Mouse (Mus musculus): ENCODE data around the gene Arhgef10l. TPM values are rescaled to one million over a fixed set of nuclear protein-coding genes. Genes with fewer than 3 reads are reported as not detected.
A peak's percentile ranks its signal among the peaks of the same experiment; 100 is the strongest.

Gene Arhgef10l
- total RNA-seq, 2 experiments from 2014 or later = 30.2 to 37.8 TPM

DNA sequence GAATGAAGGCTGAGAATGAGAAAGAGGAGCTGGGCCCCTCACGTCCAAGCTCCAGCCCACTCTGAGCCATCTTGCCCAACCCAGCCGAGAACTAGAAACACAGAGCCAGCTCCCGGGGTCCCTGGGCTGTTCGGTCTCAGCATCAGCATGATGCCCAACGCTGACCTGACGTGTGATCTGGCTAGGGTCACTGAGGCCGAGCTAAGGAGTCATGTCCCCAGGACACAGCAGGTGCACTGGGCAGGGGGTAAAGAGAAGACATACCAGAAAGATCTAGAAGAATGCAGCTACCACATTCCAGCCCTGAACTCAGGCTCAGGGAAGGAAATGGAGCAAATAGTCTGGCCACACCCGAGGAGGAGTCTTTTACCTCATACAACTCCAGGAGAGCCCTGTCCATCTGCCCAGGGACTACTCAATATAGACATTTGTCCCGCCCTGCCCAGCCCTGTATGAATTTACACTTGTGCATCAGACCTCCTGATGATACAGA is 57.5 kb downstream of the Arhgef10l start:
- no peak for DNase-seq (ENCODE audit: low spot score in 2 of 2)

DNA sequence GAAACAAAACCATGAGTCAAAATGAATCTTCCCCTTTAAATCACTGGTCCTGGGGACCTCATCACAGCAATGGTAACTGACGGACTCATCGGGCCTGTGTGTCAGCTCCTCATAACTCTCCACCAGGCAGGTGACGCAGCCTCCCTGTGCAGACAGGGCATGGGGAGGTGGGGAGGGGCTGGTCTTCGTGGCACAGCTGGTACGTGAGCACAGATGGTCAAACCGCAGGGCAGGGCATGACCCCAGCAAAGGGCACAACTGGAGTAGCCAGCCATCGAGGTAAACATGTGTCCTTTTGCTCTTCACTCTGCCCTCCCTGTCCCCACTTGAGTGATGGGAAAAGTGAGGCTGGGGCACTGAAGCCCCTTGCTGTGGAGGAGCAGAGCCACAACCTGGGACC is 59.0 kb downstream of the Arhgef10l start:
- DNase-seq (ENCODE audit: low spot score in 2 of 2) = no peak

DNA sequence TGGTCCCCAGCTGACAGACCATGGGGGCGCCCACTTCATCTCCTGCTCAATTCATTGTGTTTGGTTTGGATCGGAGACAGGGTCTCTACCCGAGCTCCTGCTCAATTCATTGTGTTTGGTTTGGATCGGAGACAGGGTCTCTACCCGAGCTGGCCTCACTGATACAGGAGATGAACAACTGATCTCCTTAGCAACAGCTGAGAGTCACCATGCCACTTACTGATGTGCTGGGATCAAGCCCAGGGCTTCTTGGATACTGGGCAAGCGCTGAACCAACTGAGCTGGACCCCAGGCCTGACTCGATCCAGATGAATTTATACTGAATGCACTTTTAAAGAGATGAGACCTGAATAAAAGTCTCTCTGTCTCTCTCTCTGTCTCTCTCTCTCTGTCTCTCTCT is 59.6 kb downstream of the Arhgef10l start:
- no peak for DNase-seq (ENCODE audit: low spot score in 2 of 2)

DNA sequence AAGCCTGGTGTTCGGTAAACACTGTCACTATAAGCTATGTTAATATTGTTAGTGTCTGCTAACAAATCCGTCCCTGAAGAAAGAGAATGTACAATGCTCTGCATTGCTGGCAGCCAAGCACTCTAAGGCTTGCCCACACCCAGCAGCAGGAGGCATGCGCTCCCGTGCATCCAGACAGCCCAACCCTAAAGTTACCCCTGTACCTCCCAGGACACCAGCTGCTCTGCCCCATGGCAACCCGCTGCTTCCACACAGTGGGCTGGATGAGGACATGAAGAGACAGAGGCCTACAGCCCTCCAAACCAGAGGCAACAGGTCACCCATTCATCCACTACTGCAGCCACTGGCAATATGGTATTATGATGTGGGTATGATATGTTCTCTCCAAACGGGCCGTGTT is 60.0 kb downstream of the Arhgef10l start:
- DNase-seq (ENCODE audit: low spot score in 2 of 2) = no peak

DNA sequence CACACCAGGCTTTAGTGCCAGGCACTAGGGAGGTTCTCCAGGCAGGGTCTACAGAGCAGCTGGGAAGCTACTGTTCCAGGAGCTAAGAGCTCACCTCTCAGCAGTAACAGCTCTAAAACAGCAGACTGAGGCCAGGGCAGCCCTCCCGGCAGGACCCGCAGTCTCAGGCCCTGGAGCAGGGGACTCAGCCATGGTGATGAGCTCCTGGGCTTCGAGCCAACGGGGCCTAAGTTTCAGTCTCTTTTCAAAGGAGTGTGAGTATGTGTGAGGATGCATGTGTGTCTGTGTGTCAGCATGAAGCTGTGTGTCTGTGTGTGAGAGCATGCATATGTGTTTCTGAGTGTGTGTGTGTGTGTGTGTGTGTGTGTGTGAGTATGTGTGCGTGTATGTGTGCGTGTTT is 60.6 kb downstream of the Arhgef10l start:
- DNase-seq (ENCODE audit: low spot score in 2 of 2) = no peak

DNA sequence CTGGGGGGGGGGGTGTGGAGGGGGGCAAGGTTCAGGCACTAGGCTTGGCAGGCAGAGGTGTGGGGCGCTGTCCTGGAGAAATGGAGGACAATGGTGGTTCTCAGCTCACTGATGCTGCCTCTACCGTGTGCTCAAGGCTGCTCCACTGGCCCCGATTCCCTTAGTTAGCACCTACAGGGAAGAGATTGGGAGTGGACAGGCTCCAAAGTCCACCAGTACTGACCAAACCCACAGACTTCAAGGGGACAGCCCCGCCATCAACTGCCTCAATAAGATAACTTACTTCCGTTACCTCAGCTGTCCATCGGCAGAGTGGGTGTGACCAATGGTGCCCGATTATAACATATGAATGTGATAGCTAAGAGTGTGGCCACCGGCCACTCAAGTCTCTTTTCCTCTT is 61.3 kb downstream of the Arhgef10l start:
- no peak for DNase-seq (ENCODE audit: low spot score in 2 of 2)

DNA sequence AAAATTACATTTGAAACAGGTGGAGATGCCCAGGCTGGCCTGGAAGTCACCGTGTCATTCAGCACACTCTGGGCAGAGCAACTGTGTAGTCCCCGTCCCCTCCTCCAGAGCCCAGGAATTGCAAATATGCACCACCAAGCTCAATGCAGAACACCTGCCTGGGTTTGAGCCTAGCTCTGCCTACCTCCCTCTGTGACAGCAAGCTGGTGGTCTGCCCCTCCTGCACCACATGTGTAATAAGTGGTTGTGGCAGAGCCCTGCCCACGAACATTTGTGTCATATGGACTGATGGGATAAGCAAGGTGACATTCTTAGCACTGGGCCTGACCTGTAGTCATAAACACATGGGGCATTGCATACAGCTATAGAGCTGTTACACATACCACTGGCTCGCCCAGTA is 63.8 kb downstream of the Arhgef10l start:
- no peak for DNase-seq (ENCODE audit: low spot score in 2 of 2)

DNA sequence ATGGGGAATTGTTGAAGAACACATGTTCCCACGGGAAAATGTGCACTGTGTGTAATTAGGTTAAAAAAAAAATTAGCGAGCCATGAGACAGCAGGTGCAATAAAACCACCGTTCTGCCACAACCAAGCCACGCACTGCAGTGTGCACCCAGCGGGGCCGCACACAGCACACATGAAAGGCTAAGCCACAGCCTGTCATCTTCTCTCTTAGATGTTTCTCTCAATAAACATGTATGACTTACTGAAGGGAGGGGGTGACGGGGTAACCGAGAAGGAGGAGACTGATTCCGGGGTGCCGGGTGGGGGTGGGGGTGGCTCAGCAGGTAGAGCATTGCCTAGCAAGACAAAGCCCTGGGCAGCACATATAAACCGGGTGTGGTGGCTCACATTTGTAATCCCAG is 64.7 kb downstream of the Arhgef10l start:
- no peak for DNase-seq (ENCODE audit: low spot score in 2 of 2)

DNA sequence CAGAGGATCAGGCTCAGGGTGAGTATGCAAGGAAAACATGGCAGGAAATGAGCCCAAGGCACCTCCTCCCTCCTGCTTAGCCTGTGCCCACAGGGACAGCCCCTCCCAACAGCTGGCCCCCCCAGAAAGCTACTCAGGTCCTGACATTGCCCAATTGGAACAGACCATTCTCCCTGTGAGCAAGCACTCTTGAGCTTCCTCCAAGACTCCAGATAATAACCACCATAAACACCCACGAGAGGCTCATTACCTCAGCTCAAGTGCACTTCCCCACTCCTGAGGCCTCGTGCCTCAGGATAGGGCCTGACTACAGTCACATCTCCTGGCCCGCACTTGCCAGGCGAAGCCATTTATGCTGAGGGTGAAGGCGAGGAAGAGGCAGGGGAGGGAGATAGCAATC is 67.0 kb downstream of the Arhgef10l start:
- no peak for DNase-seq (ENCODE audit: low spot score in 2 of 2)

DNA sequence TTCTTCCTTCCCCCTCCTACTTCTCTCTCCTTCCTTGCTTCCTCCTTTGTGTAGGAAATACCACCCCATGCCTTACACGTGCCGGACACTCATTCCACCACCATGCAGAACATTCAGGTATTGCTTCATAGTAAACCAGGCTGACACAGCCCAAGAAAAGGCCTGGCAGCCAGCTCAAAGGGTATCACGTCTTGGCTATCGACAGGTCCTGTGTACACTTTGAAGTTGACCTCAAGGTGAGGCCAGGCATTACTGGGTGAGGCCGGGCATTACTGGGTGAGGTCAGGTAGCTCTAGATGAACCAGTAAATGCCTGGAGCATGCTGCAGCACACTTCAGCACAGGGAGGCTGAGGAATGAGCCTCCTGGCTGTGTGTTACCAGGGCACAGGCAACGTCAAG is 67.9 kb downstream of the Arhgef10l start:
- no peak for DNase-seq (ENCODE audit: low spot score in 2 of 2)

DNA sequence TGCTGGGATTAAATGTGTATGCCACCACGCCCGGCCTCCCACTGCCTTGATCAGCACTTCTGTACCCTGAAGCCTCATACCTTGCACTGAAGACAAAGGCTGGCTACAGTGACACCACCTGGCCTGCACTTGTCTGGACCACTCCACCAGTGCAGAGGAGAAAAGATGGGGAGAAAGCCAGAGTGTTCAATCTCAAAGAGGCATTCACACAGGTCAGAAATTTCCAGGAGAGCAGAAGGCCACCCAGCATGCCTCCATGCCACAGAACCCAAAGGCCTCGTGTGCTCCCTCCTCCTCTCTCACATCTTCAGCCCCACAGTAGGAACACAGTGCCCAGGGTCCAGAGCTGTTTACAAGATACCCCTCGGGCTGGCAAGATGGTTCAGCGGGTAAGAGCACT is 68.4 kb downstream of the Arhgef10l start:
- no peak for DNase-seq (ENCODE audit: low spot score in 2 of 2)

DNA sequence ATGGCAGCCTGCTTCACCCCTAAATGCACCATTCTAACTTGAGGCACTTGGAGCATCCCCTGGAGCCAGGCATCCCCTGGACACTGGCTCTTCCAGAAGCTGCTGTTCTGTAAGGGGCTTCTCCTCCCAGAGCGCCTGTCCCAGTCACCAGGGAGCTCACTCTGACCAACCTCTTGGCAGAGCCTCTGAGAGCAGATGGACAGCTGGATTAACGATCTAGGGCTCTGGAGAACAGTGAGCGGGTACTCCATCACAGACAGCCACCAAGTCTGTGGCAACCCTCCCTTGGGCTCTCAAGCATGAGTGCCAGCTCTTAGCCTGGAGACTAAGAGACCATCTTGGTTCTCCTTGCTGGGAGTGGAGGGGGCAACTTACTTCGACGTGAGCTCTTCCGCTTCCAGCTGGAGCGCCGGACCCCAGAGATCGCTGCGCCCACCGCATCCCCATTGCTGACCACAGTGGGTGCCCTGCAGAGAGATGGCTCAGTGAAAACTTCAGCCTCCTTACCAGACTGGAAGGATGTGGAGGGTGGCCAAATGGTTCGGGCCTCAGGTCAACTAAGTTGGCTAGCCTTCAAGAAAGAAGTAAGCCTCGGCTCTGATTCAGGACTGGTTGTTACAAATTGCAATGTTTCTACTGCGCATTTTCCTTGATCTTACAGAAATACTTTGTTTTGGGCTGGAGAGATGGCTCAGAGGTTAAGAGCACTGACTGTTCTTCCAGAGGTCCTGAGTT is 71.9 kb downstream of the Arhgef10l start:
- DNase-seq (ENCODE audit: low spot score in 2 of 2) = no peak

DNA sequence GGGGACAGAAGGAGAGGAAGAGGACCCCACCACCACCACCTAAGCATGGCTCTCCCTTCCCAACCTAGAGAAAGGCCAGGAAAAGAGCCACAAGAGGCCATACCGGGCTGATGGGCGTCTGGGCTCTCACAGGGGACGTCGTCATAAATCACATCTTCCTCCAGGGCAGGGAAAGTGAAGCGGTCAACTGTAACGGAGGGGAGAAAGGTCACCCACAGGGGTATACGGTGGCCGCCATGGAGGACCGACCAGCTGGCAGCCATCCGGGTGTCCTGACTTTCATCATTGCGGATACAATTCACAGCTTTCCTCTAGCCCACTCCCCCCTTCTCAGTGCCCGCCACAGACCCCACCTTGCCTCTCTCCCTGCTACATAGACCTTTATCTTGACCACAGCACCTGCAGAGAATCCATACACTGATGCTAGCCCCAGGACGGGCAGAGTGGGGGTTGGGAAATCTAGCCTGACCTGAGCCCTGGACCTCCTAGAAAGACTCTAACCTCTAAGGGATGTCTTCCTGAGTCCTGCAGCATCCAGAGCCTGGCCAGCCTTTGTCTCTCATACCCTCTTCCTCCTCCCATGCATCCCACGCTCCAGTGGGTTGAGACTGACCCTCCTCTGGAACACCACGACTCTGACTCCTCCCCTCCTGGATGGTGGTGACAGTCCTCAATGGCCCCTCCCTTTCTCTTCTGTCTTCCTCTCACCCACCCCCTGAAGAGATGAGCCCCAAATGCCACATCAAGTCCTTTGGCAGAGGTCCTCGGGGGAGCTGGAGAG is 72.6 kb downstream of the Arhgef10l start:
- no peak for DNase-seq (ENCODE audit: low spot score in 2 of 2)

DNA sequence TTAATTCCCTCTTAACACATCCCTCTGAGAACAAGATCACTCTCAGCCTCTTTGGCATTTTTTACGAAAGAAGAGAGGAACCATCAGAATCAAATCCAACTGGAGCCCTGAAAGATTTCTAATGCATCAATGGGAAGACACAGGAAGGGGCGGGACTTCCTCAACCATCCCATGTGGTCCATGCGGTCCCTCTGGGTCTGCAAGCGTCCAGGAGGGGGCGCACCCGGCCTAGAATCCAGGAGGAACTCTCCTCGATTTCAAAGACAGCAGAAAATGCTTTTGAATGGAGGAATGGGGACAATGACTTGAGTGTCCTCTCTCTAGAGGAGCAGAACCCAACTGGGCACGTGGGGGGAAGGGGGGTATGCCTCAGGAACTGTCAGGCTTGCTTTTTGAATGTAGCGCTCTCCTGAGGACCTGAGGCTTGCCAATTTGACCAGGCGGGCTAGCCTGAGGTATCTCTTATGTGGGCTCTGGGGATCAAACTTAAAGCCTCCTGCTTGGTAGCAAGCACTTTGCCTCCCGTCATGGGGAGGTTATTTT is 73.5 kb downstream of the Arhgef10l start:
- peak; percentile 73 to 80 for DNase-seq (ENCODE audit: low spot score in 2 of 2)

DNA sequence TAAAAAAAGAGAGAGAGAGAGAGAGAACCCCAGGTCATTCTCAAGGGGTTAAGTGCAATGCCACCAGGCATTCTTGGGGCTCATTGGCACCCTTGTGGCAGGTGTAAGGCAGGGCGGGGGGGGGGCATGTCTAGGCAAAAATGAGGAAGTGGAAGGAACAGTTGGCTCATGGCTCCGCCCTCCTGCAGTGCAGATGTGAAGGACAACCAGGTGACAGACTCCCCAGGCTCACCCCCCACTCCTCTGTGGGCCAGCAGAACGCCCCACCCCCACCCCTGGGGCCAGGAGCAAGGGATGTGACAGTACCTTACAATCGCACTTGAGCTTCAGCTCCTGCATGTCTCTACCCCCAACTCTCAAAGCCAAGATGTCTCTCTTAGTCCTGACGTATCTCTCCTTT is 79.3 kb downstream of the Arhgef10l start:
- no peak for DNase-seq (ENCODE audit: low spot score in 2 of 2)

DNA sequence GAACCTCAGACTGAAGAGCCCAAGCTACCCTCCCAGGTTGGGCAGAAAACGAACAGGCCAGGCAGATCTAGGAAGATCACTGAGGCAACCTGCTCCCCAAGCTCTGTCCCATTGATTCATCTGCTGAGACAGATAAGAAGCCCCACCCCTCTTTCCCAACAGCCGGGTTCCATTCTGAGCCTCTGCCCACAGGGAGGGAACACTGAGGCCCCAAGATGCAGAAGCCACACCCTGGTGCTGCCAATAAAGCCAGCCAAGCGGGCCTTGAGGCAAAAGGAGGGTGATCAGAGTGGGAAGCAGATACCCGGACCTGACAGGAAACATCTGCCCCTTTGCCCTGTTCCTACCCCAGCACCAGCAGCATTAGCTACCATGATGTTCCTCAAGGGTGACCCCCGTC is 81.6 kb downstream of the Arhgef10l start:
- no peak for DNase-seq (ENCODE audit: low spot score in 2 of 2)

DNA sequence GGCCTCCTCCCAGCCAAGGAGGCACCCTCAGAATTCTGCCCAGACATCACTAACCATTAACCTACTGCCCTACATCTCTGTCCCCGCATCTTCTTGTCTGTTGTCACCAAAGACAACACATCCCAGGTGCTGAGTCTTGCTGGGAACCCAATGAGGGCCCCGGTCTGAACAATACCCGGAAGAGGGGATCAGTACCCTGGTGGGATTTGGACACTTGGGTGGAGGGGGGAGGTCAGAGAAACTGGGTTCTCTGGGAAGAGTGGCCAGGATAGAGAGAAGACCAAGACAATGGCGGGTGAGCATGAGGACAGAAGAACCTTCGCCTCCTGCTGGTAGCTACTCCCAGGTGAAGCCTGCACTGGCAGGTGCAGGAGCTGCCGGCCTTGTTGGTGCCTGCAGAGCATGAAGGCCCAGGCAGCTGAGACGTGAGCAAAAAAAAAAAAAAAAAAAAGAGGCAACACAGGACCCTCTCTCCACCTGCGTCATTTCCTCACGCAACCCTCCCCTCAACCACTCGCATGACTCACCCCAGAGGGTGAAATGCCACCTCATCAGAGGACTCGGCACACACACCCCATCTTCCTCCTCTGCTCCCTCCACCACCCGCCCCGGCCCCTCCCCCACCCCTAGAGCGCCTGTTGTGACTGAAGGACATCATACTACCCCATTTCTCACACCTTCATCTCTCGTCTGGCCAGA is 83.3 kb downstream of the Arhgef10l start:
- no peak for DNase-seq (ENCODE audit: low spot score in 2 of 2)

DNA sequence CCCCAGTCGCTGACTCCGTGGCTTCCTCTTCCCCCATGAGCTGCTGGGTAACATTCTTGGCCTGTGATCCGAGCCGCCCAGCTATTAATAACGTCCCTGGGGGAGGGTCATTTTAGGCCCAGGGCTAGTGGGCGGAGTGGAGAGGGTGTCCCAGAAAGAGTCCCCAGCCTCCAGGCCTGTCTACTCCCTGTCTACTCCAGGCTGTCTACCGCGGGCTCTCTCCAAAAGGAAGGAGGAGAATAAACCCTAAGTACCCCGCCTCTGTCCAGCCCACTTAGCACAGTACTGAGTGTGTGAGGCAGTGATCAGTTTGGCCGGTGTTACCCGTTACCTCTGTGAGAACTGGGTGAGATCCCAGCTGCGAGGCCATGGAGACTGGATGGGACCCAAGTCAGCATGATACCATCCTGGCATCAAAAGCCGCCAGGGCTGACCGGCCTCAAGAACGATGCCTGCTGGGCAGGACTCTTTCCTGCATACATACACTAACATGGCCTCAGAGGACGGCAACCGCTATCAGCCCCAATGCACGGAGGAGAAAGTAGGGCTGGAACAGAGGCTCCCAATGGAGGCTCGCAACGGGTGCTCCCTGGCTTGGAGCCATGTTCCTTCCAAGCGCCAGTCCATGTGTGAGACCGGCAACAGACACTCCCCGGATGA is 84.0 kb downstream of the Arhgef10l start:
- DNase-seq (ENCODE audit: low spot score in 2 of 2) = no peak

DNA sequence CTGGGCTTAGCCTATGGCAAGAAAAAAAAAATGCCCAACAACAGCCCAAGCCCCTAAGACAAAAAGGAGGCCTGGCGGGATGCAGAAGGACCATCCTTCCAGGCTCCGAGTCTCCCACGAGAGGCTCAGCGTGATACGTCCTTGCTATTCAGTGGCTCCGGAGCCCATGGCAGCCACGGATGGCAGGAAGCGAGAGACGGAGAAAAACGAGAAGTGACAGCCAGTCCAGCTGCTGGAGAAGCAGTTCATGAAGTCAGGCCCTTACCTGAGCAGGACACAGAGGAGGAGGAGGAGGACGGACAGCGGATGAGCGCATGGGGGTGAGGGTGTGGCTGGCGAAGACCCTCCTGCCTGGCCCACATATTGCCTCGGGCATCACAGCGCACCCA is 84.5 kb downstream of the Arhgef10l start:
- DNase-seq (ENCODE audit: low spot score in 2 of 2) = no peak

DNA sequence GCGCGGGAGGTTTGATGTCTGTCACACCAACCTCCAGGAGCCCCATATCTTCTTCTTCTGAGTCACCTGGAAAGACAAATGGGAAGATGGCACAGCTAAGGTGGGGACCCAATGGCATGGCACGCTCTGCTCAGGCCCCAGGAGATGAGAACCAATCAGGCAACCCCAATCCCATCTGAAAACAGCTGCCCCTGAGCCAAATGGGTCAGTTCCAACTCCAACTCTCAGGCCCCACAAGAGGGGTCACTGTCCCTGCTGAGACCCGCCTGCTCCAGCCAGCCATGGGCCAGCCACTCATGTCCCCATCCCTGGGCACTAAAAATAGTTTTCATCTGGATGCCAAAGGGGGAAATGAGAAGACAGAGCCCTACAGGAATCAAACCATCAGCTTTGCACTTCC is 84.9 kb downstream of the Arhgef10l start:
- no peak for DNase-seq (ENCODE audit: low spot score in 2 of 2)

DNA sequence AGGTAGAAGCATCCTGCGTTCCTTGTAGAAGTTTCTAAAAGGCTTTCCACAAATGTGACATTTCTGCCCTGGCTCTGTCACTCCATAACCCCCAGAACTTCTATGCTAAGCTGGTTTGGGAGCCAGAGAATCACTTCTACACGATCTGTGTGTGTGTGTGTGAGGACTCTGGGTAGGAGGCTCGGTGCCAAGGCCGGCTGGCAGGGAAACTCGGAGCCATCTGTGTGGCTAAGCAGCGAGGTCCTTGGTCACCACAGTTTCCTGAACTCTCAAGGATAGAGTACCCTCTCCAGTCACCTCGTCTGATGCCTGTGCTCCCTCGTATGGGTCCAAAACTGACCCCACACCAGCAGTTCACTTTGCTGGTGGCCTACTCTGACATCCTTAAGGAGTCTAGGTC is 86.2 kb downstream of the Arhgef10l start:
- no peak for DNase-seq (ENCODE audit: low spot score in 2 of 2)

All from adrenal gland, postnatal 4 days (tissue).